ENCODE assay signal across 14 mouse cellular contexts in the genomic region with DNA sequence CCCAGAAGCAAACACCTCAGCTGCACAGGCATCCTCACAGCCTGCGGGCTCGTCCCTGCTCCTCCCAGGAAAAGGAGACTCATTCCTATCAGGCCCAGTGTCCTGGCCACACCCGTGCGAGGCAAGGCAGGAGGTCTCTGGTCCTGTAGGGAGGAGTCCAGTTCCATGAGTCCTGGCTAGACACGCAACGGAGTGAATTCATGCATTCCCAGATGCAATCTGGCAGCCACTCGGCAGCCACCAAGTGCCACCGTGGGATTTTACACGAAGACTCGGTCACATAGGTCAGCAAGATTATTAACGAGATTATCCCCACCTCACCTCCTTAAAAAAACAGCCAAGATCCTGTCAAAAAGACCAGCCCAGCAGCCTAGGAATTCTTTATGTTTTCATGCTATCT. TPM values are rescaled to one million over a fixed set of nuclear protein-coding genes. Genes with fewer than 3 reads are reported as not detected.
DNase-seq lines count a peak whose midpoint lies in the region; ATAC-seq and TF ChIP-seq lines count a peak whose summit lies in the region.
"Had no signal": no experiment of that assay in that cellular context is flagged by ENCODE, and none has a peak within 500 bp of the region (broad histone marks: within the 10 kb centered on the region; RNA-seq: fewer than 3 reads in every experiment).

No protein-coding gene starts in this region.

- H3K4me1 ChIP-seq in cerebellum, adult 2 months (ENCODE audit: control insufficient read depth, insufficient read depth, low read length), result peaks cover 75% of the 10 kb centered on the region
- H3K4me1 ChIP-seq in midbrain, embryonic 11.5 days (ENCODE audit: control insufficient read depth, insufficient read depth, low read length), result peaks cover 21% of the 10 kb centered on the region
- H3K4me1 ChIP-seq in neural tube, embryonic 14.5 days (ENCODE audit: control insufficient read depth, insufficient read depth, low read length), result peaks cover 29% of the 10 kb centered on the region
- H3K4me1 ChIP-seq in liver, embryonic 12.5 days, result no peaks in the 10 kb centered on the region

- H3K36me3 ChIP-seq in midbrain, embryonic 11.5 days (ENCODE audit: control insufficient read depth, insufficient read depth, low read length), result no peaks in the 10 kb centered on the region
- no peaks in the 10 kb centered on the region for H3K36me3 ChIP-seq in neural tube, embryonic 14.5 days (ENCODE audit: control insufficient read depth, insufficient read depth, low read length)
- H3K36me3 ChIP-seq in liver, embryonic 12.5 days, result no peaks in the 10 kb centered on the region

- H3K9ac ChIP-seq in midbrain, embryonic 11.5 days (ENCODE audit: low read length), result no peak overlapping the region
- no peak overlapping the region for H3K9ac ChIP-seq in neural tube, embryonic 14.5 days (replicated peaks; ENCODE audit: low read depth, low read length)
- H3K9ac ChIP-seq in liver, embryonic 12.5 days, result no peak overlapping the region
- H3K9ac ChIP-seq: liver, postnatal 0 days had no signal

- no peak for ATAC-seq in midbrain, embryonic 11.5 days (ENCODE audit: low FRiP score)
- no peak for ATAC-seq in neural tube, embryonic 14.5 days (ENCODE audit: low read depth)
- ATAC-seq in liver, embryonic 12.5 days, result no peak
- ATAC-seq: liver, postnatal 0 days had no signal

- no peak overlapping the region for H3K4me2 ChIP-seq in midbrain, embryonic 11.5 days
- H3K4me2 ChIP-seq in neural tube, embryonic 14.5 days (ENCODE audit: low read depth, low read length), result 0 out of 2 replicates have a peak overlapping the region, but pooled peaks have one; percentile 7
- H3K4me2 ChIP-seq in liver, embryonic 12.5 days, result no peak overlapping the region

- no peaks in the 10 kb centered on the region for H3K9me3 ChIP-seq in midbrain, embryonic 11.5 days (ENCODE audit: control insufficient read depth, low read length)
- H3K9me3 ChIP-seq in neural tube, embryonic 14.5 days (ENCODE audit: control insufficient read depth, low read length), result no peaks in the 10 kb centered on the region
- no peaks in the 10 kb centered on the region for H3K9me3 ChIP-seq in liver, embryonic 12.5 days (replicated peaks)

- peak overlapping the region; percentile 49 for H3K27ac ChIP-seq in cerebellum, adult 2 months (ENCODE audit: insufficient read depth, low read length)
- peak overlapping the region; percentile 77 for H3K27ac ChIP-seq in layer of hippocampus, adult 2 months
- 0 out of 2 replicates have a peak overlapping the region, but pooled peaks have one; percentile 30 for H3K27ac ChIP-seq in midbrain, embryonic 11.5 days (ENCODE audit: low read depth, low read length)
- peak overlapping the region; percentile 81 for H3K27ac ChIP-seq in neural tube, embryonic 14.5 days (ENCODE audit: low read depth, low read length)
- no peak overlapping the region for H3K27ac ChIP-seq in liver, embryonic 12.5 days

- TF ChIP-seq POLR2A in cerebellum, adult 2 months (IDR thresholded peaks at IDR 0.05; ENCODE audit: borderline replicate concordance, insufficient read depth, low read length), result no peak

- 12% methylated on average over 11 of the region's 11 CpGs for WGBS in cerebellum, adult 2 months
- WGBS in midbrain, embryonic 11.5 days, result 49% methylated on average over 11 of the region's 11 CpGs
- WGBS in neural tube, embryonic 14.5 days, result 41% methylated on average over 11 of the region's 11 CpGs
- WGBS in liver, embryonic 12.5 days (ENCODE audit: insufficient replicate concordance), result 60% methylated on average over 11 of the region's 11 CpGs

- DNase-seq in cerebellum, adult 2 months, result no peak
- no peak for DNase-seq in cerebellum, postnatal 4 days (ENCODE audit: low spot score in 2 of 2)
- no peak for DNase-seq in layer of hippocampus, adult 2 months (ENCODE audit: low spot score in 2 of 2)
- no peak for DNase-seq in layer of hippocampus, adult 9-11 months
- peak; percentile 82 for DNase-seq in midbrain, embryonic 11.5 days (ENCODE audit: low spot score, missing footprints)
- no peak for DNase-seq in spleen, postnatal 14 days (ENCODE audit: low spot score in 2 of 2)
- DNase-seq: adrenal gland, postnatal 14 days; heart, adult 11 months; kidney, adult 9 months; liver, postnatal 0 days; lung, postnatal 4 days; thymus, adult 18-20 months had no signal

- no peak overlapping the region for H3K4me3 ChIP-seq in cerebellum, adult 2 months (replicated peaks; ENCODE audit: insufficient read depth, low read depth, low read length)
- no peak overlapping the region for H3K4me3 ChIP-seq in layer of hippocampus, adult 2 months
- H3K4me3 ChIP-seq in midbrain, embryonic 11.5 days (ENCODE audit: low read depth, low read length), result no peak overlapping the region
- H3K4me3 ChIP-seq in neural tube, embryonic 14.5 days (ENCODE audit: low read depth, low read length), result no peak overlapping the region
- H3K4me3 ChIP-seq in liver, embryonic 12.5 days, result no peak overlapping the region

- TF ChIP-seq CTCF in cerebellum, adult 2 months (IDR thresholded peaks at IDR 0.05; ENCODE audit: borderline replicate concordance, insufficient read depth, low read depth, low read length), result no peak
- TF ChIP-seq CTCF in layer of hippocampus, adult 2 months (conservative IDR thresholded peaks at IDR 0.05), result no peak

- no peaks in the 10 kb centered on the region for H3K27me3 ChIP-seq in cerebellum, adult 2 months (ENCODE audit: control insufficient read depth, insufficient read depth, low read length)
- no peaks in the 10 kb centered on the region for H3K27me3 ChIP-seq in midbrain, embryonic 11.5 days (ENCODE audit: control insufficient read depth, insufficient read depth, low read length)
- no peaks in the 10 kb centered on the region for H3K27me3 ChIP-seq in neural tube, embryonic 14.5 days (ENCODE audit: control insufficient read depth, insufficient read depth, low read length)
- H3K27me3 ChIP-seq in liver, embryonic 12.5 days (replicated peaks), result no peaks in the 10 kb centered on the region

RNA-seq across cellular contexts. Expression of a gene that starts 37.4 kb away (rescaled TPM):
- 163 and 201 TPM in 2 replicates for polyA plus RNA-seq in cerebellum, adult 2 months (2012; rRNA removed)
- total RNA-seq in layer of hippocampus, adult 2 months (2021), result 100 to 1,000 TPM; 276 to 303 TPM
- 7.1 and 8.2 TPM in 2 replicates for polyA plus RNA-seq in midbrain, embryonic 11.5 days (2014; fragmentation: Nextera tagmentation; extraction: Ambion mirVana)
- 81.9 and 82.7 TPM in 2 replicates for polyA plus RNA-seq in neural tube, embryonic 14.5 days (2014; fragmentation: Nextera tagmentation; extraction: Ambion mirVana)
- 0.46 and 0.61 TPM in 2 replicates for polyA plus RNA-seq in liver, embryonic 12.5 days (2016; fragmentation: Nextera tagmentation; extraction: Ambion mirVana)
